8 mouse cellular contexts compared by ENCODE assay signal in the genomic region with DNA sequence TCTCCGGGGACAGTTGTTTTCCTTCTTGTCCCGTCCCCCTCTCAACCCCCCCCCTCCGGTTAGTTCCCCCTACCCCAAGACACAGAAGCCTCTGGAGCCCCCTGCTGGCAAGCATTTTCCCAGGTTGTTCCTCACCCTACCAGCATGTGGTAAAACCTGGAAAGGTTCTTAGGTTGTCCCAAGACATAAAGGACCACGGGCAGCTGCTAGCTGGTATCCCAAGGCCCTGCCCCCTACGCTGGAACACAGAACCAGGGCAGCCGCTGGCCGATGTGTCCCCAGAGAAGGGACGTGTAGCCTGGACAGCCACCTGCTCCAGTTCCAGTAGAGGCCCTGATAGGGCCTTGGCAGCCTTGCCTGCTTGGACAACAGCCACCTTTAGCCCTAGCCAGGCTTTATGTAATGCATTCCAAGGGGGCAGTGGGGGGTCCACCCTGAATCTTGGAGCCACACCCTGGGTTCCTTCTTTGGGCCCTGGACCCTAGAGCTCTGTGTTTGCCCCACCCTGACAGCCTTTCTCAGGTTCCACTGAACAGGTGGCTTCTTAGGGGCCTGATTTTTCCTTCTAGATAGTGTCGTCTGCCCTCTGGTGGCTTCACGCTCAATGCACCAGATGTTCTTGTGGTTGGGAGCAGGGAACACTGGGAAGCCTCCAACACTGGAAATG. TPM values are rescaled to one million over a fixed set of nuclear protein-coding genes. Genes with fewer than 3 reads are reported as not detected.
A peak's percentile ranks its signal among the peaks of the same experiment; 100 is the strongest.
DNase-seq lines count a peak whose midpoint lies in the region; ATAC-seq lines count a peak whose summit lies in the region.

No protein-coding gene starts in this region.

- DNase-seq in layer of hippocampus, adult 11-12 months (ENCODE audit: low spot score): peak; percentile 67
- DNase-seq in layer of hippocampus, adult 18-20 months (ENCODE audit: low spot score in 2 of 2): no peak
- peak; percentile 81 for DNase-seq in adipocyte (ENCODE audit: low spot score)
- peak; percentile 67 for DNase-seq in lung, postnatal 14 days
- DNase-seq in splenic B cell, adult 2 months (ENCODE audit: low read depth, low spot score): peak; percentile 62

- H3K4me2 ChIP-seq in embryonic facial prominence, embryonic 12.5 days (replicated peaks): peak overlapping the region; percentile 98
- H3K4me2 ChIP-seq in heart, embryonic 11.5 days: peak overlapping the region; percentile 98
- peak overlapping the region; percentile 89 for H3K4me2 ChIP-seq in kidney, embryonic 15.5 days

- H3K4me3 ChIP-seq in embryonic facial prominence, embryonic 12.5 days: peak overlapping the region; percentile 84
- peak overlapping the region; percentile 58 for H3K4me3 ChIP-seq in heart, embryonic 11.5 days (ENCODE audit: low read depth, low read length)
- H3K4me3 ChIP-seq in kidney, embryonic 15.5 days (replicated peaks): peak overlapping the region; percentile 87

- H3K27me3 ChIP-seq in embryonic facial prominence, embryonic 12.5 days: no peaks in the 10 kb centered on the region
- H3K27me3 ChIP-seq in heart, embryonic 11.5 days (ENCODE audit: control insufficient read depth, insufficient read depth, low read length): no peaks in the 10 kb centered on the region
- no peaks in the 10 kb centered on the region for H3K27me3 ChIP-seq in kidney, embryonic 15.5 days
- no peaks in the 10 kb centered on the region for H3K27me3 ChIP-seq in splenic B cell, adult 2 months (ENCODE audit: control insufficient read depth, insufficient read depth, low read length, poor library complexity, severe bottlenecking)

- H3K4me1 ChIP-seq in embryonic facial prominence, embryonic 12.5 days: peaks cover 15% of the 10 kb centered on the region
- peaks cover 37% of the 10 kb centered on the region for H3K4me1 ChIP-seq in heart, embryonic 11.5 days (ENCODE audit: control insufficient read depth, insufficient read depth, low read length)
- peaks cover 25% of the 10 kb centered on the region for H3K4me1 ChIP-seq in kidney, embryonic 15.5 days

- 4% methylated on average over 10 of the region's 10 CpGs for WGBS in embryonic facial prominence, embryonic 12.5 days
- 4% methylated on average over 10 of the region's 10 CpGs for WGBS in heart, embryonic 11.5 days (ENCODE audit: insufficient replicate concordance)
- WGBS in kidney, embryonic 15.5 days: 2% methylated on average over 10 of the region's 10 CpGs

- no peaks in the 10 kb centered on the region for H3K9me3 ChIP-seq in embryonic facial prominence, embryonic 12.5 days
- H3K9me3 ChIP-seq in heart, embryonic 11.5 days (replicated peaks; ENCODE audit: control insufficient read depth, low read length): no peaks in the 10 kb centered on the region
- no peaks in the 10 kb centered on the region for H3K9me3 ChIP-seq in kidney, embryonic 15.5 days (replicated peaks)

- H3K27ac ChIP-seq in embryonic facial prominence, embryonic 12.5 days: 0 out of 2 replicates have a peak overlapping the region, but pooled peaks have one; percentile 74
- H3K27ac ChIP-seq in heart, embryonic 11.5 days (ENCODE audit: low read depth, low read length): peak overlapping the region; percentile 81
- peak overlapping the region; percentile 89 for H3K27ac ChIP-seq in kidney, embryonic 15.5 days

- peaks cover 40% of the 10 kb centered on the region for H3K36me3 ChIP-seq in embryonic facial prominence, embryonic 12.5 days
- H3K36me3 ChIP-seq in heart, embryonic 11.5 days (ENCODE audit: control insufficient read depth, insufficient read depth, low read length): peaks cover 33% of the 10 kb centered on the region
- peaks cover 43% of the 10 kb centered on the region for H3K36me3 ChIP-seq in kidney, embryonic 15.5 days
- H3K36me3 ChIP-seq in splenic B cell, adult 2 months (ENCODE audit: control insufficient read depth, insufficient read depth, low read length, poor library complexity, severe bottlenecking): peaks cover 2% of the 10 kb centered on the region

- ATAC-seq in embryonic facial prominence, embryonic 12.5 days (ENCODE audit: insufficient number of reproducible peaks, insufficient read depth, low FRiP score, low TSS enrichment): no peak
- ATAC-seq in heart, embryonic 11.5 days (replicated peaks; ENCODE audit: insufficient number of reproducible peaks, low FRiP score, low TSS enrichment): no peak
- ATAC-seq in kidney, embryonic 15.5 days (replicated peaks; ENCODE audit: low FRiP score): 0 out of 2 replicates have a peak, but pooled peaks have one; percentile 1

- H3K9ac ChIP-seq in embryonic facial prominence, embryonic 12.5 days: peak overlapping the region; percentile 87
- H3K9ac ChIP-seq in heart, embryonic 11.5 days (ENCODE audit: low read depth, low read length): peak overlapping the region; percentile 92
- peak overlapping the region; percentile 86 for H3K9ac ChIP-seq in kidney, embryonic 15.5 days

RNA-seq across cellular contexts. Expression of a gene that starts 1.1 kb away (rescaled TPM):
- total RNA-seq in layer of hippocampus, adult 18-20 months (2021): 10 to 100 TPM; 65.4 to 74.2 TPM
- 137 and 146 TPM in 2 replicates for polyA plus RNA-seq in embryonic facial prominence, embryonic 12.5 days (2016; fragmentation: Nextera tagmentation; extraction: Ambion mirVana)
- polyA plus RNA-seq in heart, embryonic 11.5 days (2014; fragmentation: Nextera tagmentation; extraction: Ambion mirVana): 159 and 164 TPM in 2 replicates
- 88.4 and 100 TPM in 2 replicates for polyA plus RNA-seq in kidney, embryonic 15.5 days (2015; fragmentation: Nextera tagmentation; extraction: Ambion mirVana)

RNA-seq across cellular contexts. Expression of a gene that starts 5.8 kb away (rescaled TPM):
- 1 to 10 TPM; 3.3 to 3.6 TPM for total RNA-seq in layer of hippocampus, adult 18-20 months (2021)
- polyA plus RNA-seq in embryonic facial prominence, embryonic 12.5 days (2016; fragmentation: Nextera tagmentation; extraction: Ambion mirVana): 0.55 and 1.5 TPM in 2 replicates
- polyA plus RNA-seq in heart, embryonic 11.5 days (2014; fragmentation: Nextera tagmentation; extraction: Ambion mirVana): 0.40 and 1.0 TPM in 2 replicates
- 0.50 and 0.95 TPM in 2 replicates for polyA plus RNA-seq in kidney, embryonic 15.5 days (2015; fragmentation: Nextera tagmentation; extraction: Ambion mirVana)

RNA-seq across cellular contexts. Expression of a gene that starts 13.9 kb away (rescaled TPM):
- 10 to 100 TPM; 64.4 to 68.5 TPM for total RNA-seq in layer of hippocampus, adult 18-20 months (2021)
- polyA plus RNA-seq in embryonic facial prominence, embryonic 12.5 days (2016; fragmentation: Nextera tagmentation; extraction: Ambion mirVana): 66.1 and 68.6 TPM in 2 replicates
- polyA plus RNA-seq in heart, embryonic 11.5 days (2014; fragmentation: Nextera tagmentation; extraction: Ambion mirVana): 47.4 and 48.6 TPM in 2 replicates
- polyA plus RNA-seq in kidney, embryonic 15.5 days (2015; fragmentation: Nextera tagmentation; extraction: Ambion mirVana): 71.2 and 81.4 TPM in 2 replicates

RNA-seq across cellular contexts. Expression of a gene that starts 18.7 kb away (rescaled TPM):
- total RNA-seq in layer of hippocampus, adult 18-20 months (2021): not detected
- 6.7 and 8.4 TPM in 2 replicates for polyA plus RNA-seq in embryonic facial prominence, embryonic 12.5 days (2016; fragmentation: Nextera tagmentation; extraction: Ambion mirVana)
- polyA plus RNA-seq in heart, embryonic 11.5 days (2014; fragmentation: Nextera tagmentation; extraction: Ambion mirVana): 1.1 and 1.5 TPM in 2 replicates
- polyA plus RNA-seq in kidney, embryonic 15.5 days (2015; fragmentation: Nextera tagmentation; extraction: Ambion mirVana): 2.7 and 2.8 TPM in 2 replicates

RNA-seq across cellular contexts. Expression of a gene that starts 21.2 kb away (rescaled TPM):
- 100 to 1,000 TPM; 554 to 566 TPM for total RNA-seq in layer of hippocampus, adult 18-20 months (2021)
- 689 and 691 TPM in 2 replicates for polyA plus RNA-seq in embryonic facial prominence, embryonic 12.5 days (2016; fragmentation: Nextera tagmentation; extraction: Ambion mirVana)
- polyA plus RNA-seq in heart, embryonic 11.5 days (2014; fragmentation: Nextera tagmentation; extraction: Ambion mirVana): 1,233 and 1,252 TPM in 2 replicates
- polyA plus RNA-seq in kidney, embryonic 15.5 days (2015; fragmentation: Nextera tagmentation; extraction: Ambion mirVana): 913 and 925 TPM in 2 replicates

Comparison
In these comparisons a context has a peak if more than half of its experiments do, and no peak if none do; other contexts are left out.
1. DNase-seq: peak in layer of hippocampus, adult 11-12 months (single experiment), adipocyte (single experiment), lung, postnatal 14 days (single experiment) and splenic B cell, adult 2 months (single experiment); none in layer of hippocampus, adult 18-20 months (0 of 2).
2. Peak in every context shown above with its lines, with median percentiles within 50 percentile points of each other: H3K27ac ChIP-seq, H3K4me2 ChIP-seq, H3K4me3 ChIP-seq and H3K9ac ChIP-seq.